Mouse (Mus musculus) frontal cortex, postnatal 36 days (tissue): ENCODE results near the gene Lama5.
"Not testable (repeated sequence)": the region's sequence is repeated elsewhere in the genome, so short reads cannot be mapped to it uniquely, and the experiment has no call there.

Experiments
- DNase-seq, 2 experiments: peaks; one replicate each; pipeline ENCODE4 v3.0.0; 2022; ENCODE audit warnings: low spot score in 2 of 2

Gene Lama5

GRCm38 (mm10) chr2:180200681-180201080 lies 25.0 kb downstream of the Lama5 start:
- no peak for DNase-seq

GRCm38 (mm10) chr2:180198782-180199181 lies 26.9 kb downstream of the Lama5 start:
- no peak for DNase-seq

GRCm38 (mm10) chr2:180197323-180198037 lies 28.2 kb downstream of the Lama5 start:
- DNase-seq, result no peak

- DNase-seq, result no peak
Measured at GRCm38 (mm10) chr2:180196610-180197322, 28.9 kb downstream of the Lama5 start.

GRCm38 (mm10) chr2:180187362-180187761 lies 38.3 kb downstream of the Lama5 start:
- DNase-seq, result peak in 1 of 2 experiments; percentile 34

GRCm38 (mm10) chr2:180185686-180186085 lies 40.0 kb downstream of the Lama5 start:
- DNase-seq, result no peak

GRCm38 (mm10) chr2:180184752-180185109 lies 40.9 kb downstream of the Lama5 start:
- DNase-seq, result no peak

- DNase-seq, result no peak
Measured at GRCm38 (mm10) chr2:180184011-180184751, 41.5 kb downstream of the Lama5 start.

GRCm38 (mm10) chr2:180181542-180181941 lies 44.1 kb downstream of the Lama5 start:
- peak in 1 of 2 experiments; percentile 24 for DNase-seq

GRCm38 (mm10) chr2:180175725-180176124 lies 49.9 kb downstream of the Lama5 start:
- DNase-seq, result no peak

- DNase-seq, result no peak
Measured at GRCm38 (mm10) chr2:180174121-180174520, 51.5 kb downstream of the Lama5 start.

- not testable (repeated sequence) for DNase-seq
Measured at GRCm38 (mm10) chr2:180173711-180174110, 51.9 kb downstream of the Lama5 start.

GRCm38 (mm10) chr2:180173163-180173562 lies 52.5 kb downstream of the Lama5 start:
- DNase-seq, result no peak

GRCm38 (mm10) chr2:180172152-180172551 lies 53.5 kb downstream of the Lama5 start:
- DNase-seq, result no peak

- DNase-seq, result no peak
Measured at GRCm38 (mm10) chr2:180171522-180172070, 54.1 kb downstream of the Lama5 start.

GRCm38 (mm10) chr2:180170806-180171521 lies 54.7 kb downstream of the Lama5 start, which contains the start of gene Adrm1:
Gene Adrm1 (plus strand): TSS chr2:180171485.
- DNase-seq, result peak; percentile 96 to 98

GRCm38 (mm10) chr2:180170151-180170805 lies 55.4 kb downstream of the Lama5 start:
- DNase-seq, result peak in 1 of 2 experiments; percentile 28

GRCm38 (mm10) chr2:180166869-180167268 lies 58.8 kb downstream of the Lama5 start:
- no peak for DNase-seq

- no peak for DNase-seq
Measured at GRCm38 (mm10) chr2:180165855-180166254, 59.8 kb downstream of the Lama5 start.

GRCm38 (mm10) chr2:180158627-180159026 lies 67.0 kb downstream of the Lama5 start:
- DNase-seq, result no peak

GRCm38 (mm10) chr2:180154796-180155195 lies 70.9 kb downstream of the Lama5 start:
- peak in 1 of 2 experiments; percentile 65 for DNase-seq
